9 mouse cellular contexts compared by ENCODE assay signal in the genomic region with DNA sequence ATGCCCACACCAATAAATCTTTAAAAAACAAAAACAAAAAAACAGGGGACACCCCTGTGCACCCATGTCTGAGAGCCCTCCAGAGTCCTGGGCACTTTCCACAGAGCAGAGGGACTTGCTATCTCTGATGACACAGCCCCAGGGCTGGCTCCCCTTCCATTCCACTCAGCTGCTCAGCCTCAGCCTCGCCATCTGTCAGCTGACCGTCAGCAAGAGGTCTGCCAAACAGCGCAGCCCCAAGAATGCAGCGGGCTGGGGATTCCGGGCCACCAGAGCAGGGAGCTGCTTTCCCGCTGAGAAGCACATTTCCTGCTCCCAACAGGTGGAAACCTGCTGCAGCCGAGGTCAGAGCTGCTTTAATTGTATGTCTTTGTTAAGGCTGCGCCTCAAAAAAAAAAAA.
DNase-seq lines count a peak whose midpoint lies in the region; ATAC-seq and TF ChIP-seq lines count a peak whose summit lies in the region.
"Had no signal": no experiment of that assay in that cellular context is flagged by ENCODE, and none has a peak within 500 bp of the region (broad histone marks: within the 10 kb centered on the region; RNA-seq: fewer than 3 reads in every experiment).

No protein-coding gene starts in this region.

- H3K9ac ChIP-seq in limb, embryonic 11.5 days (ENCODE audit: low read length): no peak overlapping the region
- H3K9ac ChIP-seq: stomach, embryonic 15.5 days had no signal

- H3K4me1 ChIP-seq in cerebellum, adult 2 months (ENCODE audit: control insufficient read depth, insufficient read depth, low read length): no peaks in the 10 kb centered on the region
- H3K4me1 ChIP-seq in limb, embryonic 11.5 days (ENCODE audit: control insufficient read depth, insufficient read depth, low read length): peaks cover 58% of the 10 kb centered on the region

- no peaks in the 10 kb centered on the region for H3K36me3 ChIP-seq in limb, embryonic 11.5 days (ENCODE audit: control insufficient read depth, insufficient read depth, low read length)
- H3K36me3 ChIP-seq: stomach, embryonic 15.5 days had no signal

- H3K9me3 ChIP-seq in limb, embryonic 11.5 days (ENCODE audit: control insufficient read depth, low read length): no peaks in the 10 kb centered on the region
- H3K9me3 ChIP-seq: stomach, embryonic 15.5 days had no signal

- peak; percentile 23 to 49 for DNase-seq in cerebellum, adult 2 months
- DNase-seq in cerebellum, adult 11 months: no peak
- DNase-seq in ES-CJ7 (ENCODE audit: low read depth, low spot score): peak; percentile 82
- DNase-seq in heart, adult 11 months: peak; percentile 97
- peak; percentile 77 for DNase-seq in limb, embryonic 11.5 days (ENCODE audit: low spot score)
- no peak for DNase-seq in adrenal gland, adult (ENCODE audit: inconsistent age in 2 of 2, low spot score in 1 of 2)
- DNase-seq in layer of hippocampus, postnatal 36 days: no peak
- DNase-seq in left cerebral cortex, adult 11 months (ENCODE audit: low spot score): no peak

- WGBS in cerebellum, adult 2 months: 1% methylated on average over 8 of the region's 8 CpGs
- under 1% methylated on average over 8 of the region's 8 CpGs for WGBS in limb, embryonic 11.5 days

- H3K4me2 ChIP-seq in limb, embryonic 11.5 days (ENCODE audit: low read depth, severe bottlenecking): no peak overlapping the region
- H3K4me2 ChIP-seq: stomach, embryonic 15.5 days had no signal

- no peak overlapping the region for H3K4me3 ChIP-seq in cerebellum, adult 2 months (replicated peaks; ENCODE audit: insufficient read depth, low read depth, low read length)
- H3K4me3 ChIP-seq in limb, embryonic 11.5 days (ENCODE audit: low read depth, low read length): no peak overlapping the region
- H3K4me3 ChIP-seq: stomach, embryonic 15.5 days had no signal

- no peak for TF ChIP-seq POLR2A in cerebellum, adult 2 months (IDR thresholded peaks at IDR 0.05; ENCODE audit: borderline replicate concordance, insufficient read depth, low read length)

- no peak for TF ChIP-seq CTCF in cerebellum, adult 2 months (IDR thresholded peaks at IDR 0.05; ENCODE audit: borderline replicate concordance, insufficient read depth, low read depth, low read length)

- ATAC-seq in limb, embryonic 11.5 days (ENCODE audit: insufficient number of reproducible peaks, low FRiP score, low TSS enrichment, low read depth): 0 out of 2 replicates have a peak, but pooled peaks have one; percentile 4

- H3K27me3 ChIP-seq in cerebellum, adult 2 months (ENCODE audit: control insufficient read depth, insufficient read depth, low read length): no peaks in the 10 kb centered on the region
- no peaks in the 10 kb centered on the region for H3K27me3 ChIP-seq in limb, embryonic 11.5 days (ENCODE audit: control insufficient read depth, insufficient read depth, low read length)
- H3K27me3 ChIP-seq: stomach, embryonic 15.5 days had no signal

- no peak overlapping the region for H3K27ac ChIP-seq in cerebellum, adult 2 months (ENCODE audit: insufficient read depth, low read length)
- H3K27ac ChIP-seq in limb, embryonic 11.5 days (replicated peaks; ENCODE audit: low read depth, low read length): no peak overlapping the region
- H3K27ac ChIP-seq: stomach, embryonic 15.5 days had no signal

Comparison
In these comparisons a context has a peak if more than half of its experiments do, and no peak if none do; other contexts are left out.
1. DNase-seq: peak in cerebellum, adult 2 months (2 of 2), ES-CJ7 (single experiment), heart, adult 11 months (single experiment) and limb, embryonic 11.5 days (single experiment); none in cerebellum, adult 11 months (single experiment), adrenal gland, adult (0 of 2), layer of hippocampus, postnatal 36 days (0 of 2) and left cerebral cortex, adult 11 months (single experiment).